Mouse (Mus musculus) ES-E14 (cell line): ENCODE measurements around the gene Fam155a. TPM values are rescaled to one million over a fixed set of nuclear protein-coding genes. Genes with fewer than 3 reads are reported as not detected.

Experiments used
- DNase-seq: peaks from one replicate; pipeline ENCODE4 v3.0.0-alpha.2; 2013; ENCODE audit warnings: low read depth, low spot score
- H3K27ac ChIP-seq: 2 replicates; pipeline ENCODE4 v1.5.1; 2012; ENCODE audit warnings: low read depth, mild to moderate bottlenecking, low read length, moderate library complexity, mixed read lengths; ENCODE audit not compliant: poor library complexity, insufficient read depth, severe bottlenecking
- H3K36me3 ChIP-seq: 2 replicates; pipeline ENCODE4 v1.6.1; 2012; ENCODE audit warnings: mild to moderate bottlenecking, low read length, moderate library complexity, mixed read lengths; ENCODE audit not compliant: control insufficient read depth, poor library complexity, insufficient read depth, severe bottlenecking
- H3K4me1 ChIP-seq, 2 experiments: fragments of 150-350 bp in 1 of 2; sonication (generic) in 1 of 2; 2 replicates each; pipeline ENCODE4 v1.6.1; 2012; ENCODE audit warnings: low read length in 2 of 2, mild to moderate bottlenecking in 1 of 2, mixed read lengths in 1 of 2; ENCODE audit not compliant: control insufficient read depth in 2 of 2, insufficient read depth in 2 of 2, poor library complexity in 1 of 2
- H3K4me3 ChIP-seq, 2 experiments: fragments of 150-350 bp in 1 of 2; sonication (generic) in 1 of 2; 2 replicates each; pipeline ENCODE4 v1.5.1; 2012; ENCODE audit warnings: low read length in 2 of 2, low read depth in 1 of 2, mild to moderate bottlenecking in 1 of 2, mixed read lengths in 1 of 2; ENCODE audit not compliant: insufficient read depth in 1 of 2, poor library complexity in 1 of 2, severe bottlenecking in 1 of 2
- H3K9ac ChIP-seq: 2 replicates; pipeline ENCODE4 v1.6.1; 2012; ENCODE audit warnings: low read depth, mild to moderate bottlenecking, low read length, mixed read lengths; ENCODE audit not compliant: poor library complexity, insufficient read depth, severe bottlenecking
- H3K9me3 ChIP-seq: fragments of 150-350 bp; sonication (generic); 2 replicates; pipeline ENCODE4 v1.6.1; 2012; ENCODE audit warnings: low read depth, mild to moderate bottlenecking, low read length; ENCODE audit not compliant: control insufficient read depth, insufficient read depth
- CHD2 ChIP-seq: IDR thresholded peaks from 2 replicates; pipeline ENCODE4 v1.6.1; 2014; ENCODE audit warnings: mild to moderate bottlenecking, low read depth, low read length, inconsistent platforms
- HCFC1 ChIP-seq: IDR thresholded peaks from 2 replicates; pipeline ENCODE4 v1.6.1; 2012; ENCODE audit warnings: low read length, inconsistent platforms, borderline replicate concordance; ENCODE audit not compliant: insufficient read depth
- MAFK ChIP-seq: IDR thresholded peaks from 2 replicates; pipeline ENCODE4 v1.6.1; 2014; ENCODE audit warnings: mild to moderate bottlenecking, low read depth, low read length, inconsistent platforms; ENCODE audit not compliant: insufficient read depth
- ZC3H11A ChIP-seq: IDR thresholded peaks from 2 replicates; pipeline ENCODE4 v1.6.1; 2012; ENCODE audit warnings: low read depth, mild to moderate bottlenecking, inconsistent platforms, low read length, borderline replicate concordance
- ZNF384 ChIP-seq: IDR thresholded peaks from 2 replicates; pipeline ENCODE4 v1.6.1; 2012; ENCODE audit warnings: low read depth, low read length, inconsistent platforms
- in situ Hi-C, 2 experiments: fragments of 600-800 bp; cut with MboI; formaldehyde crosslinking; loops; one replicate each; pipeline ENCODE4 v1.15.1; 2025; ENCODE audit warnings: low sequenced_read_pairs in 2 of 2, inconsistent platforms in 1 of 2; ENCODE audit not compliant: unreplicated experiment in 2 of 2
- total RNA-seq: library from RNA; depleted of rRNA; stranded (reverse); fragments of 300-350 nt; gene quantifications from 2 replicates; pipeline ENCODE4 v1.2.3, GENCODE M21; 2012

The Fam155a gene
- total RNA-seq, 1 experiment: 0.04 TPM

DNA sequence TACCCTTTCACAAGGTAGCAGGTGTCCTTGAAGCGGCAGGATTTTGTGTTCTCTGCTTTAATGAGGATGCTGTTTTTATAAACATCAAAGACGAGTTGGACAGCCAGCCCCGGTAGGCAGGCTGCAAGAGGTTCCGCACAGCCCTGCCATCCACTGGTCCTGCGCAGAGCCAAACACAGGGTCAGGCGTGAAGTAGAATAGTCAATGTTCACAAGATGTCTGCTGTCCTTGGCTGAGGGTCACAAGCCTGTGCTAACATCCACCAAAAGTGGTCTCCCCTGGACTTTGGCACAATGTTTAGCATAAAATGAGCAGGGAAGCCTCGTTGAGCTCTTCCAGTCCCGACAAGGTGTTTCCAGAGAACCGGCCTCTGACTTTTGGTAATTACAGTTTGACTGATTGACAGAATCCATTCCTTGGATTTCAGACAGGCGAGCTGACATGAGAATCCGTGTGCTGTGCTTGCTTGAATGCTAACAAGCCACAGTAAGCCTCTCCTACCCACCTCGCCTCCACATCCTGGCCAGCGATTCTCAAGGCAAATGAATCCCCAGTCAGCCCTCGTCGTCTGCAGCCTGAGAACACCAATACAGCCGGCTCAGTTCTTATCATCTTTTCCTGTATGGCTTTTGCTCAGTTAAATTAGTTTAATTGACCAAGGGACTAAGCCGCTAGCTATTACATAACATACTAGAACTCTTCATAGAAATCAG, 522.7 kb downstream of the Fam155a start:
- in situ Hi-C loops: loop anchor here (25.0 kb wide), 2 partner anchors 339 to 689 kb away; no protein-coding TSS in a partner anchor
- Histone ChIP-seq H3K9me3 (no peaks in the 10 kb centered on the region), H3K4me3 (no peak overlapping the region), H3K9ac (no peak overlapping the region), H3K36me3 (no peaks in the 10 kb centered on the region), H3K4me1 (no peaks in the 10 kb centered on the region), H3K27ac (no peak overlapping the region)
- no peak for TF ChIP-seq ZNF384
- no peak for TF ChIP-seq MAFK
- no peak for TF ChIP-seq HCFC1
- no peak for TF ChIP-seq ZC3H11A
- DNase-seq: no peak

DNA sequence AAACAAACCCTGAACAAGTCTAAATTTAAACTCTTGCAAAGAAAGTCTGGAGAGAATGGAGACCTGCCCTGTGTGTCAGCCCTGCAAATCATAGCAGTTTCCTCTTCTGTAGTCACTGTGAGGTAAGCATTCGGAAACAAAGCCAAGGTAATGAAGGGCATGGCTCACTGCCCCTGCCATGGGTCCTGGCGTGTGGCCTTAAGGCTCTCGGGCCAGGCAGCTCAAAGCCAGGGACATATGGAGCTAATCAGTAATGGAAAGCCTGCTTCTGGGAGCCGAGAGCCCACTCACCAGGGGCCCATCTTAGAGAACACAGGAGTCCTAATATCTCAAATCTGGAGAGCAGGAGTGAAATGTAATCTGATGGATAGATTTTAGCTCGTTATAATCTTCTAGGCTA, 525.0 kb downstream of the Fam155a start:
- no peak for DNase-seq
- Histone ChIP-seq H3K4me1 (no peaks in the 10 kb centered on the region), H3K27ac (no peak overlapping the region), H3K4me3 (no peak overlapping the region), H3K9ac (no peak overlapping the region), H3K36me3 (no peaks in the 10 kb centered on the region), H3K9me3 (no peaks in the 10 kb centered on the region)
- TF ChIP-seq CHD2 (no peak), ZC3H11A (no peak), HCFC1 (no peak), MAFK (no peak), ZNF384 (no peak)
- in situ Hi-C loops: loop anchor here (25.0 kb wide), 2 partner anchors 341 to 691 kb away; no protein-coding TSS in a partner anchor

DNA sequence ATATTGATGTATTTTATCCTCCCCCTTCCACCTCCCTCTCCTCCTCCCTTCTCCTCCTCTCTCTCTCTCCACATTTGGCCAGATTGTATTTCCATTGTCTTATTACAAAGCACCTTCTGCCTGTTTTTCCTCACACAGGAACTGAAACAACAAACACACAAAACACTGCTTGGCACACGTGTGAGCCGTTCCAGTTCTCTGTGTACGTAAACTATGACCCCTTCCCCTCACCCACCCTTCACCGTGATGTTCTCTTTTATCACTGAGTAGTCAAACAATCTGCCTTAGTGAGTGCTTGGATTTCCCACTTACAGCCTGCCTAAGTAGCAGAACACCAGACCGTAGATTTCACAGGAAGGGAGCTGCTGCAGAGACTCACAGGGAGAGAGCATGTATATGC, 530.0 kb downstream of the Fam155a start:
- H3K9ac ChIP-seq: no peak overlapping the region
- H3K4me3 ChIP-seq: no peak overlapping the region
- in situ Hi-C loops: loop anchor here (25.0 kb wide), 2 partner anchors 346 to 696 kb away; no protein-coding TSS in a partner anchor
- no peak for DNase-seq
- H3K4me1 ChIP-seq: no peaks in the 10 kb centered on the region
- no peaks in the 10 kb centered on the region for H3K9me3 ChIP-seq
- H3K36me3 ChIP-seq: no peaks in the 10 kb centered on the region
- TF ChIP-seq ZC3H11A: no peak
- TF ChIP-seq MAFK: no peak
- no peak for TF ChIP-seq ZNF384
- TF ChIP-seq HCFC1: no peak
- no peak for TF ChIP-seq CHD2
- H3K27ac ChIP-seq: no peak overlapping the region

DNA sequence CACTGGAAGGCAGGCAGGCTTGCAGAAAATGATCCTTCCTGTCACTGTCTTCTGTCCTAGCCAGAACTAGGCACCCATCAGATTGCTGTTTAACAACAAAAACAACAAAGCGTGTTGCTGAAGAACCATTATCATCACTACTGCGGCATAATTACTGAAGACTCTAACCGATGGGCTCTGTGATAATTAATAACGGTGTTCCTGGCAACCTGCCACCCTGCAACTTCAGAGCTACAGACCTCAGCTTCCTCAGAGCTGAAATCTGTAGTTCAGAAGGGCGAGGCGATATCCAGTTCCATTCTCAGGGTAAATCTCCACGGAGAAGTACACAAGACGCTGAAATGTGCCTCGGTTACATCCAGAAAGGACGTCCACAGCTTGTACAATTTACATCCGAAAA, 531.2 kb downstream of the Fam155a start:
- TF ChIP-seq MAFK (no peak), ZC3H11A (no peak), ZNF384 (no peak), CHD2 (no peak), HCFC1 (no peak)
- Histone ChIP-seq H3K9me3 (no peaks in the 10 kb centered on the region), H3K36me3 (no peaks in the 10 kb centered on the region), H3K4me3 (no peak overlapping the region), H3K4me1 (no peaks in the 10 kb centered on the region), H3K9ac (no peak overlapping the region), H3K27ac (no peak overlapping the region)
- in situ Hi-C loops: loop anchor here (25.0 kb wide), 2 partner anchors 348 to 698 kb away; no protein-coding TSS in a partner anchor
- no peak for DNase-seq

DNA sequence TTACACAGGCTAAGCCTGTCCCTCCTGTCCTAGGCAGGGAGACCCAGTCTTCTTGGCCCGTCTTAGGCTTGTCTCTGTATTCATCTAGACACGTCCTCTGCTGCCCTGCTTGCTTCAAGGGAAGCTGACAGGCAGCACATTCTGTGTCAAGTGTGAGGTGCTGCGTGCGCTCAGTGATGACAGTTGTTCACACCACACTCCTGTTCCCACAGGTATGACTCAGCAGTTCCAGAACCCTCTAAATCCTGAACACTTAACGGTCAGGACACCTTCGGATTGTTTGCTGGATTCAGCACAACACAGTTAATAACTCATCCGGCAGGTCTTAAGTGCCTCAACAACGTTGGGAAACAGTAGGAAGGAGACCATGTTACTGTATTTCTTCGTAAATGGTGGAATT, 532.0 kb downstream of the Fam155a start:
- no peak for DNase-seq
- in situ Hi-C loops: loop anchor here (25.0 kb wide), 2 partner anchors 348 to 698 kb away; no protein-coding TSS in a partner anchor
- no peak overlapping the region for H3K9ac ChIP-seq
- H3K27ac ChIP-seq: no peak overlapping the region
- no peaks in the 10 kb centered on the region for H3K36me3 ChIP-seq
- no peaks in the 10 kb centered on the region for H3K9me3 ChIP-seq
- H3K4me1 ChIP-seq: no peaks in the 10 kb centered on the region
- TF ChIP-seq ZNF384 (no peak), CHD2 (no peak), HCFC1 (no peak), ZC3H11A (no peak), MAFK (no peak)
- no peak overlapping the region for H3K4me3 ChIP-seq
